Mouse (Mus musculus) limb, embryonic 11.5 days (tissue): Measurements from ENCODE around the gene Gm48551. TPM values are rescaled to one million over a fixed set of nuclear protein-coding genes. Genes with fewer than 3 reads are reported as not detected.

Source experiments
- ATAC-seq: fragments of 200-750 bp; cut with Nextera tagmentation; 2 replicates; pipeline ENCODE4 v1.8.0; 2017; ENCODE audit warnings: low read depth; ENCODE audit not compliant: insufficient number of reproducible peaks, low FRiP score, low TSS enrichment
- DNase-seq: peaks from one replicate; pipeline ENCODE4 v3.0.0-alpha.2; 2015; ENCODE audit warnings: low spot score
- H3K27ac ChIP-seq: fragments of 300-500 bp; sonication (generic); replicated peaks from 2 replicates; pipeline ENCODE4 v1.5.1; 2014; ENCODE audit warnings: low read depth, mild to moderate bottlenecking, low read length
- H3K27me3 ChIP-seq: fragments of 300-500 bp; sonication (generic); 2 replicates; pipeline ENCODE4 v1.6.1; 2014; ENCODE audit warnings: mild to moderate bottlenecking, low read length, mixed read lengths; ENCODE audit not compliant: control insufficient read depth, insufficient read depth
- H3K36me3 ChIP-seq: fragments of 300-500 bp; sonication (generic); 2 replicates; pipeline ENCODE4 v1.6.1; 2014; ENCODE audit warnings: mild to moderate bottlenecking, low read length, moderate library complexity, mixed read lengths; ENCODE audit not compliant: control insufficient read depth, insufficient read depth
- H3K4me1 ChIP-seq: fragments of 300-500 bp; sonication (generic); 2 replicates; pipeline ENCODE4 v1.6.1; 2014; ENCODE audit warnings: low read length, mixed read lengths; ENCODE audit not compliant: control insufficient read depth, insufficient read depth
- H3K4me2 ChIP-seq: fragments of 300-500 bp; sonication (generic); 2 replicates; pipeline ENCODE4 v1.6.1; 2014; ENCODE audit warnings: low read depth, mild to moderate bottlenecking, moderate library complexity; ENCODE audit not compliant: severe bottlenecking
- H3K4me3 ChIP-seq: fragments of 300-500 bp; sonication (generic); 2 replicates; pipeline ENCODE4 v1.5.1; 2014; ENCODE audit warnings: low read depth, low read length
- H3K9ac ChIP-seq: fragments of 300-500 bp; sonication (generic); 2 replicates; pipeline ENCODE4 v1.6.1; 2014; ENCODE audit warnings: mild to moderate bottlenecking, low read length
- H3K9me3 ChIP-seq: fragments of 300-500 bp; sonication (generic); 2 replicates; pipeline ENCODE4 v1.6.1; 2016; ENCODE audit warnings: low read length; ENCODE audit not compliant: control insufficient read depth
- WGBS: fragments of 180-500 bp; shearing (Covaris S2); extraction: QIAGEN DNeasy Blood & Tissue Kit; methylation state at CpG from one replicate; pipeline ENCODE4 v1.1.7; 2014; 5-methylcytosine and 5-hydroxymethylcytosine counted together
- polyA plus RNA-seq: library from polyadenylated mRNA; unstranded; fragments of >200 nt; fragmentation: Nextera tagmentation; extraction: Ambion mirVana; gene quantifications from 2 replicates; pipeline ENCODE4 v1.2.1, GENCODE M21; 2014

Gene Gm48551
- 2.1 and 2.8 TPM in 2 replicates for polyA plus RNA-seq

DNA sequence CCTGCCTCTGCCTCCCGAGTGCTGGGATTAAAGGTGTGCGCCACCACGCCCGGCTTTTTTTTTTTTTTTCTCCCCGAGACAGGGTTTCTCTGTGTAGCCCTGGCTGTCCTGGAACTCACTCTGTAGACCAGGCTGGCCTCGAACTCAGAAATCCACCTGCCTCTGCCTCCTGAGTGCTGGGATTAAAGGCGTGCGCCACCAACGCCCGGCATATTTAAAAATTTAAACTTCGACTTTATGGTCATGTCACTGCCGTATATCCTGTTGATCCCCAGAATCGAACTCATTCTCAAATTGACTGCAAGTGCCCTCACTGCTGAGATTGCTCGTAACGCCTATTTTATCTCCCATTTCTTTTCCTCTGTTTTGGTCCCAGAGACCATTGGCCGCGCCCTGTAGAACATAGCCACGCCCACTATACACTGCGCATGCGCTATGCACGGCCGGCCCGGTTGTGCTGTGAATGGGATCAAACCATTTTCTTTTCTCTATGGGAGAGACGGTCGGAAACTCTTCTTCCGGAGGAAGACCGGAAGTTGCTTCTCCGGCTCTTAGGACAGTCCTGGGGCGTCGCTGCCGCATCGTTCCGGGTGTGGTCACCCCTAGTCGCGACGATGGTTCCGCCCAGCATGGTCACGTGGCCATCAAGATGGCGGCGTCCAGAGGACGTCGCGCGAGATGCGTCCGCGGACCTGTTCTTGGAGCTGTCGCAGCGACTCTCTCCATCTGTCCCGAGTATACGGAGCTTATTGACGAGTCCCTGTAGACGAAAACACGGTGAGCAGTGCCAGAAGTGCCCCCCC lies at the start of gene Gm48551, which contains the start of gene Dohh:
Gene Gm48551, plus strand, starts transcription at position 665 of the 803 bp plus-strand sequence.
Gene Dohh, plus strand, starts transcription at position 627 of the 803 bp plus-strand sequence.
- Histone ChIP-seq H3K9me3 (no peaks in the 10 kb centered on the region), H3K36me3 (peaks cover 17% of the 10 kb centered on the region; the same call in 1 of the 2 replicates), H3K4me2 (peak within 1 kb of the TSS; percentile 91), H3K4me1 (peaks cover 6% of the 10 kb centered on the region), H3K9ac (peak within 1 kb of the TSS; percentile 76), H3K4me3 (peak within 1 kb of the TSS; percentile 82), H3K27ac (peak within 1 kb of the TSS; percentile 71), H3K27me3 (no peaks in the 10 kb centered on the region)
- ATAC-seq: peak; percentile 87
- 5% methylated on average over 50 of the region's 54 CpGs for WGBS
- peak; percentile 99 for DNase-seq

DNA sequence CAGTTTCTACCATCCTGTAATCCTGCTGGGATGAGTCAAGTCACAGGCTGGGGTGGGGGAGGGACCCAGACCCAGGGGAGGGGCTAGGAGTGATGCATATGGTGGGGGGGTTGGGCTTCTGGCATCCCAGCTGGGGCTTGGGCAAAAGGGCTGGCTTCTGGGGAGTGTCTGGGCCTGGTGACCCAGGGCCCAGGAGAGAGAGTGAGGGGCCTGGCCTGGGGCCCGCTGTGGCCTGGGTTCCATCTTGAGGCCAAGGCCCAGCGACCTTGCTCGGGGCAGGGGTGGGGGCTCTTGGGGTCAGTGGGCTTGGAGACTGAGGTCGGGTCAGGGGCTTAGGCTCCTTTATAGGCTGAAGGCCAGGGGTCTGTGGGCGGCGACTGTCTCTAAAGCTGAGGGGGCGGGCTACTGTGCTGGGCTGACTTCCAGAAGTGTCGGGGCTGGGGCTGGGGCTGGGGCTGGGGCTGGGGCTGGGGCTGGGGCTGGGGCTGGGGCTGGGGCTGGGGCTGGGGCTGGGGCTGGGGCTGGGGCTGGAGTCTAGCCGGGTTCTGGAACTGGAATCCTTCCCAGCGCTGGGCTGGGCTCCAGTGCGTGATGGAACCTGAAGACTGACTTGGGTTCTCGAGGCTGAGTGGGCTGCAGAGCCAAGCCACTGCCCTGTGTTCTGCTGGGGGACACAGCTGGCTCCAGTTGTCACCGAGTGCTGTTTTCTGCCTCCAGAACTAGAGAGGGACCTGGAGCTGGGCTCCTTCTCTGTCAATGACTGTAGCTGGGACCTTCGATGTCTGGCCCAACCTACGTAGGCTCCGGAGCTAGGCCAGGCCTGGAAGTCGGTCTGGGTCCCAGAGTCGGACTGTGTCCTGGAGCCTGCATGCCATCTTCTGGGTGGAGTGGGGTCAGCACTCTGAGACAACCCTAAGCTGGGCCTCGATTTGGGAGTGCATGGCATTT lies 48.6 kb upstream of the Gm48551 start:
- Histone ChIP-seq H3K4me3 (no peak overlapping the region), H3K4me1 (peaks cover 10% of the 10 kb centered on the region), H3K9ac (no peak overlapping the region), H3K27me3 (peaks cover 24% of the 10 kb centered on the region), H3K36me3 (no peaks in the 10 kb centered on the region), H3K9me3 (no peaks in the 10 kb centered on the region), H3K4me2 (no peak overlapping the region), H3K27ac (0 out of 2 replicates have a peak overlapping the region, but pooled peaks have one; percentile 36)
- ATAC-seq: no peak
- WGBS: 29% methylated on average over 19 of the region's 19 CpGs
- no peak for DNase-seq

- Histone ChIP-seq H3K9me3 (no peaks in the 10 kb centered on the region), H3K4me1 (peaks cover 10% of the 10 kb centered on the region), H3K9ac (no peak overlapping the region), H3K27ac (no peak overlapping the region), H3K27me3 (peaks cover 27% of the 10 kb centered on the region), H3K4me2 (no peak overlapping the region), H3K36me3 (no peaks in the 10 kb centered on the region), H3K4me3 (no peak overlapping the region)
- ATAC-seq (no peak), DNase-seq (no peak)
- WGBS: 93% methylated on average over 4 of the region's 4 CpGs
These were observed 47.7 kb upstream of the Gm48551 start for GRCm38 (mm10) chr10:81336558-81336957.

- Histone ChIP-seq H3K27me3 (peaks cover 44% of the 10 kb centered on the region), H3K9ac (no peak overlapping the region)
- ATAC-seq: no peak
These were observed 43.5 kb upstream of the Gm48551 start for GRCm38 (mm10) chr10:81340551-81341332.

DNA sequence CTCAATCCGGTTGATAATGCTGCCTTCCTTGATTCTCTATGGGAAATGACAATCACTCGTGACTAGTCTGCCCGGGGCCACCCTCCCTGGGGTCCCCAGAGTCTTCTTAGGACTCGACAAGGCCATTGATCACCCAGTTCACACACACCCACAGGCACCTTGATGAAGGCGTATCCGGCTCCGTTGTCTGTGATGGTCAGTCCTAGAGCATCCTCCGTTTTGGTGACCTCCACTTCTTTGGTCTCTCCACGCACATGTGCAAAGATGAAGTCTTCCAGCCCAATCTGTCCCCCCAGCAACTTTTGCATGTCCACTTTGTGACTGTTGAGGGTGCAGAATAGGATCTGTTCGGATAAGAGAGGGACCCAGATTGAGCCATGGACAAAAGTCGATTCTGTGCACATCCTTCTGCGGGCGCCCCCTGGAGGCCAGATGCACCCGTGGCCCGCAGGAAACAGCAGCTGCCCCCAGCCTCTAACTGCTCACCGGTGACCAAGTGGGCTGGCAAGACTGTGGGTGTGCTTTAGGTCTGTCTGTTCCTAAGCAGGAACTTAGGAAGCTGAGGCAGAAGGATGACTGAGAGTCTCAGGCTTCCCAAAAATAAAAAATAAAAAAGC lies 42.8 kb upstream of the Gm48551 start:
- DNase-seq: peak; percentile 84
- H3K4me3 ChIP-seq: no peak overlapping the region

More at GRCm38 (mm10) chr10:81340551-81341332, 43.5 kb upstream of the Gm48551 start:
- H3K4me1 ChIP-seq: peaks cover 9% of the 10 kb centered on the region
- no peak overlapping the region for H3K4me2 ChIP-seq
- no peaks in the 10 kb centered on the region for H3K36me3 ChIP-seq
- DNase-seq: no peak
- H3K9me3 ChIP-seq: no peaks in the 10 kb centered on the region
- WGBS: 43% methylated on average over 17 of the region's 17 CpGs
- H3K27ac ChIP-seq: no peak overlapping the region
- no peak overlapping the region for H3K4me3 ChIP-seq

GRCm38 (mm10) chr10:81342686-81343505 lies 41.4 kb upstream of the Gm48551 start, which contains the start of gene Gipc3:
Gipc3 (minus strand) TSS chr10:81343266.
- Histone ChIP-seq H3K4me2 (peak within 1 kb of the TSS; percentile 68), H3K4me3 (peak within 1 kb of the TSS; percentile 33), H3K4me1 (peaks cover 13% of the 10 kb centered on the region; the same call in 1 of the 2 replicates), H3K9me3 (no peaks in the 10 kb centered on the region), H3K9ac (peak within 1 kb of the TSS; percentile 37), H3K27me3 (peaks cover 42% of the 10 kb centered on the region), H3K36me3 (no peaks in the 10 kb centered on the region; the same call in 1 of the 2 replicates), H3K27ac (no peak within 1 kb of the TSS)
- DNase-seq (no peak), ATAC-seq (no peak)
- WGBS: 7% methylated on average over 56 of the region's 67 CpGs

More for the DNA sequence above, 42.8 kb upstream of the Gm48551 start:
- no peak for ATAC-seq
- Histone ChIP-seq H3K4me2 (no peak overlapping the region), H3K36me3 (no peaks in the 10 kb centered on the region; the same call in 1 of the 2 replicates), H3K4me1 (peaks cover 7% of the 10 kb centered on the region; the same call in 1 of the 2 replicates), H3K9me3 (no peaks in the 10 kb centered on the region), H3K27ac (no peak overlapping the region), H3K27me3 (peaks cover 44% of the 10 kb centered on the region), H3K9ac (no peak overlapping the region)
- WGBS: 31% methylated on average over 16 of the region's 16 CpGs
